Mouse (Mus musculus): ENCODE measurements around the gene Pkn2. TPM values are rescaled to one million over a fixed set of nuclear protein-coding genes. Genes with fewer than 3 reads are reported as not detected.

Pkn2 gene
- polyA plus RNA-seq, 1 experiment from 2014 or later: 30.0 TPM

DNA sequence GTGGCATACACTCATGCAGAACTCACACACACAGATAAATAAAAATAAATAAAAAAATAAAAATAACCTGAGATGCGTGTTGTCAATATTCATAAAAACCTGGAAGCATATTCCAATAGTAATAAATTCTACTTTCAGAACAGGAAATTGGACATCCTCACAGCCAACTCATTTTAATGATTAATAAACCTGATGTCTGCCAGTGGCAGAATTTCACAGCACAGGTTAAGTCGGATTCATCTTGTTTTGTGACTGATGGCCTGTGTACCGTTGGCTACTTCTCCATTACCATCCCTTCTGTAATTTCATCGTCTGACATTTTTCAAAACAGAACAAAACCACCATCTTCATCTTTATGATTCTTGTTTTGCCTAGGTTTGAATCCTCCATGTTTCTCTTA is 35.4 kb upstream of the Pkn2 start:
- no peaks in the 10 kb centered on the region for H3K27me3 ChIP-seq (ENCODE audit: insufficient read depth, low read length)
- WGBS (ENCODE audit: insufficient replicate concordance): 80% methylated on average over 4 of the region's 4 CpGs
- no peaks in the 10 kb centered on the region for H3K36me3 ChIP-seq (replicated peaks; ENCODE audit: insufficient read depth, low read length)
- no peak overlapping the region for H3K4me2 ChIP-seq (ENCODE audit: low read depth, low read length)
- TF ChIP-seq CTCF (IDR thresholded peaks at IDR 0.05; ENCODE audit: low read depth) (no peak), EP300 (IDR thresholded peaks at IDR 0.05; ENCODE audit: low read depth) (no peak)
- H3K27ac ChIP-seq (ENCODE audit: low read depth): no peak overlapping the region
- no peaks in the 10 kb centered on the region for H3K9me3 ChIP-seq (ENCODE audit: low read length)
- no peak for DNase-seq
- no peaks in the 10 kb centered on the region for H3K4me1 ChIP-seq (ENCODE audit: insufficient read depth)
- no peak for ATAC-seq
- no peak overlapping the region for H3K9ac ChIP-seq (replicated peaks)
- no peak overlapping the region for H3K4me3 ChIP-seq (ENCODE audit: low read depth, low read length)

DNA sequence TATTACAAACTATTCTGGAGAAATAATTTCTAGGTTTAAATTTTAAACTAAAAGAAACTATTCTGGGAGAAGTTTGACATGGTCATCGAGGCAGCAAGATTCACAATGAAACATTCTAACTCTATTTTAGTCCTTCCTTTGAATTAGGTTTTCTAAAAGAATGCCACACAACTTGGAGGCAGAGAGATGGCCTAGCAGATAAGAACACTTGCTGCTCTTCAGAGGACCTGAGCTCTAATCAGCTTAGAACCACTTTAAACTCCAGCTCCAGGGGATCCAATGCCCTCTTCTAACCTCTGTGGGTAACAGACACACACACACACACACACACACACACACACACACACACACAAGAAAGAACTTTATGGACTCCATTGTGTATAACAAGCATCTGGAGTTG is 31.5 kb upstream of the Pkn2 start:
- H3K4me1 ChIP-seq (ENCODE audit: insufficient read depth): no peaks in the 10 kb centered on the region
- WGBS (ENCODE audit: insufficient replicate concordance): 49% methylated on average over 1 of the region's 1 CpGs
- no peak overlapping the region for H3K4me3 ChIP-seq (ENCODE audit: low read depth, low read length)
- ATAC-seq (no peak), DNase-seq (no peak)
- H3K9ac ChIP-seq (replicated peaks): no peak overlapping the region
- H3K27ac ChIP-seq (ENCODE audit: low read depth): no peak overlapping the region
- H3K36me3 ChIP-seq (replicated peaks; ENCODE audit: insufficient read depth, low read length): no peaks in the 10 kb centered on the region
- no peak for TF ChIP-seq EP300 (IDR thresholded peaks at IDR 0.05; ENCODE audit: low read depth)
- TF ChIP-seq CTCF (IDR thresholded peaks at IDR 0.05; ENCODE audit: low read depth): no peak
- no peak overlapping the region for H3K4me2 ChIP-seq (ENCODE audit: low read depth, low read length)
- no peaks in the 10 kb centered on the region for H3K9me3 ChIP-seq (ENCODE audit: low read length)
- H3K27me3 ChIP-seq (ENCODE audit: insufficient read depth, low read length): no peaks in the 10 kb centered on the region

DNA sequence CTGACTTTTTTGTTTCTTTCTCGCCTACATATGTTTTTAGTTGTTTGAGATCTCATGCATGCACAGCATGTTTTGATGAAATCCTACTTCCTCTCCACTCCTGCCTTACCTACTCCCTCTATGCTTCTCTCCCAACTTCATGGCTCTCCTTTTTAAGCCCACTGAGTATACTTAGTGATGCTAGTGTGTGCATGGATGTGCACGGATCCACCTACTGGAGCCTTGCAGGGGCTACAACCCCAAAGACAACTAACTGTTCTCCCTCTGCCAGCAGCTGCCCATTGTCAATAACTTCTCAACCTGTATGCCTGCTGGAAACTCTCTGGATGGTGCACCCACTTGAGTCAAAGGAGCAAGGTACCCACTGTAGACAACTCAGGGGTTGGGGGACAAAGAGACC is 17.9 kb upstream of the Pkn2 start:
- H3K9ac ChIP-seq (replicated peaks): no peak overlapping the region
- H3K36me3 ChIP-seq (replicated peaks; ENCODE audit: insufficient read depth, low read length): no peaks in the 10 kb centered on the region
- 76% methylated on average over 2 of the region's 2 CpGs for WGBS (ENCODE audit: insufficient replicate concordance)
- TF ChIP-seq CTCF (IDR thresholded peaks at IDR 0.05; ENCODE audit: low read depth): no peak
- no peak for TF ChIP-seq EP300 (IDR thresholded peaks at IDR 0.05; ENCODE audit: low read depth)
- no peaks in the 10 kb centered on the region for H3K9me3 ChIP-seq (ENCODE audit: low read length)
- no peaks in the 10 kb centered on the region for H3K27me3 ChIP-seq (ENCODE audit: insufficient read depth, low read length)
- H3K27ac ChIP-seq (ENCODE audit: low read depth): no peak overlapping the region
- H3K4me3 ChIP-seq (ENCODE audit: low read depth, low read length): no peak overlapping the region
- H3K4me2 ChIP-seq (ENCODE audit: low read depth, low read length): no peak overlapping the region
- no peaks in the 10 kb centered on the region for H3K4me1 ChIP-seq (ENCODE audit: insufficient read depth)
- ATAC-seq (no peak), DNase-seq (no peak)

DNA sequence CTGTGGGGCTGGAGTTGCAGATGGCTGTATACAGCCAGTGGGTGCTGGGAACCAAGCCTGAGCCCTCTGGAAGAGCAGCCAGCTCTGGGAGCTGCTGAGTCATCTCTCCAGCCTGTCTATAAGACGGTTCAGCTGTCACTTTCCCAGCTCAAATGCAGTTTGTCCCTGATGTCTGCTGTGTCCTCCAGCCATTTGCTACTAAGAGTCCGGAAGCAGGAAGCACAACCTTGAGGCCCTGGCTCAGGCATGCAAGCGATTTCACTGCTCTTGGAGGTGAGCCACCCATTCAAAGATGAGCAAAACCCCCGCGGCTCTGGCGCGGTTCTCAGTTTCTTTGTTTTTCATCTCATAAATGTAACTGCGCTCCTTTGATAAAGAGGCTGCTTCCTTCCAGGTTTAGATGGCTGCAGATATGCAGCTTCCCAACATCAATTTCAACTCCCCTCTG is 17.2 kb upstream of the Pkn2 start:
- H3K4me1 ChIP-seq (ENCODE audit: insufficient read depth): no peaks in the 10 kb centered on the region
- TF ChIP-seq CTCF (IDR thresholded peaks at IDR 0.05; ENCODE audit: low read depth) (no peak), EP300 (IDR thresholded peaks at IDR 0.05; ENCODE audit: low read depth) (no peak)
- H3K27me3 ChIP-seq (ENCODE audit: insufficient read depth, low read length): no peaks in the 10 kb centered on the region
- H3K27ac ChIP-seq (ENCODE audit: low read depth): no peak overlapping the region
- H3K4me3 ChIP-seq (ENCODE audit: low read depth, low read length): no peak overlapping the region
- no peaks in the 10 kb centered on the region for H3K9me3 ChIP-seq (ENCODE audit: low read length)
- DNase-seq (no peak), ATAC-seq (no peak)
- no peak overlapping the region for H3K9ac ChIP-seq (replicated peaks)
- 50% methylated on average over 8 of the region's 8 CpGs for WGBS (ENCODE audit: insufficient replicate concordance)
- no peaks in the 10 kb centered on the region for H3K36me3 ChIP-seq (replicated peaks; ENCODE audit: insufficient read depth, low read length)
- H3K4me2 ChIP-seq (ENCODE audit: low read depth, low read length): peak overlapping the region; percentile 29; the same call in 1 of the 2 replicates

DNA sequence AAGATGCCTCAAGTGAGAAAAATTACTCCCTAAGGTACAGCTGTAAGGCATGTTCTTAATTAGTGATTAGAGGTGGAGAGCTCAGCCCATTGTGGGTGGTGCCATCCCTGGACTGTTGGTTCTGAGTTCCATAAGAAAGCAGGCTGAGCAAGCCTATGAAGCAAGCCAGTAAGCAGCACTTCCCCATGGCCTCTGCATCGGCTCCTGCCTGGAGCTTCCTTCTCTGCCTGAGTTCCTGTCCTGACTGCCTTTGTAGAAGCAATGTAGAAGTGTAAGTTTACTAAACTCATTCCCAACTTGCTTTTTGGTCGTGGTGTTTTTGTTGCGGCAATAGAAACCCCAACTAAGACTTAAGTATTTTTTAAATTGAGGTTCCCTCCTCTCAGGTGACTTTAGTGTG is 8.6 kb upstream of the Pkn2 start:
- H3K9me3 ChIP-seq (ENCODE audit: low read length): no peaks in the 10 kb centered on the region
- no peak overlapping the region for H3K9ac ChIP-seq (replicated peaks)
- ATAC-seq (no peak), DNase-seq (no peak)
- whole genome bisulfite sequencing (ENCODE audit: insufficient replicate concordance): 63% methylated on average over 3 of the region's 3 CpGs
- TF ChIP-seq CTCF (IDR thresholded peaks at IDR 0.05; ENCODE audit: low read depth) (no peak), EP300 (IDR thresholded peaks at IDR 0.05; ENCODE audit: low read depth) (no peak)
- no peaks in the 10 kb centered on the region for H3K27me3 ChIP-seq (ENCODE audit: insufficient read depth, low read length)
- H3K4me2 ChIP-seq (ENCODE audit: low read depth, low read length): no peak overlapping the region
- no peak overlapping the region for H3K27ac ChIP-seq (ENCODE audit: low read depth)
- no peak overlapping the region for H3K4me3 ChIP-seq (ENCODE audit: low read depth, low read length)
- no peaks in the 10 kb centered on the region for H3K36me3 ChIP-seq (replicated peaks; ENCODE audit: insufficient read depth, low read length)
- H3K4me1 ChIP-seq (ENCODE audit: insufficient read depth): peaks cover 3% of the 10 kb centered on the region

DNA sequence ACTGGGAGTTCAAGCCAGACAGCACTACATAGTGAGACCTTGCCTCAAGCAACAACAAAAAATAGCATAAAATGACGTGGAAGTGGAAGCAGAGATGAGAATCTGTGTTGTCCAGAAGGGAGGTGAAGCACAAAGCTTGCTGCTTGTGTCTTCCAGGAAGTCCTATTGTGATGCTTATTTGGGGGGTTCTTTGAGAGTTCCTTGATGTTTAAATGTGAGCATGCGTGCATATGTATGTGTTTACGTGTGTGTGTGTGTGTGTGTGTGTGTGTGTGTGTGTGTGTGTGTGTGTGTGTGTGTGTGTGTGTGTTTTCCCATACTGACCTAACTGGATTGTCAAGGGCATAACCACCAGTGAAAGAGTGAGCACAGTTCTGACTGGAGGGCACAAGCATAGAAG is 5.2 kb upstream of the Pkn2 start:
- no peak overlapping the region for H3K9ac ChIP-seq (replicated peaks)
- no peak for ATAC-seq
- no peak for DNase-seq
- peaks cover 12% of the 10 kb centered on the region for H3K4me1 ChIP-seq (ENCODE audit: insufficient read depth)
- H3K27me3 ChIP-seq (ENCODE audit: insufficient read depth, low read length): no peaks in the 10 kb centered on the region
- no peak overlapping the region for H3K4me2 ChIP-seq (ENCODE audit: low read depth, low read length)
- no peak for TF ChIP-seq CTCF (IDR thresholded peaks at IDR 0.05; ENCODE audit: low read depth)
- no peak for TF ChIP-seq EP300 (IDR thresholded peaks at IDR 0.05; ENCODE audit: low read depth)
- no peaks in the 10 kb centered on the region for H3K9me3 ChIP-seq (ENCODE audit: low read length)
- 79% methylated on average over 3 of the region's 3 CpGs for WGBS (ENCODE audit: insufficient replicate concordance)
- no peaks in the 10 kb centered on the region for H3K36me3 ChIP-seq (replicated peaks; ENCODE audit: insufficient read depth, low read length)
- H3K4me3 ChIP-seq (ENCODE audit: low read depth, low read length): no peak overlapping the region
- no peak overlapping the region for H3K27ac ChIP-seq (ENCODE audit: low read depth)

DNA sequence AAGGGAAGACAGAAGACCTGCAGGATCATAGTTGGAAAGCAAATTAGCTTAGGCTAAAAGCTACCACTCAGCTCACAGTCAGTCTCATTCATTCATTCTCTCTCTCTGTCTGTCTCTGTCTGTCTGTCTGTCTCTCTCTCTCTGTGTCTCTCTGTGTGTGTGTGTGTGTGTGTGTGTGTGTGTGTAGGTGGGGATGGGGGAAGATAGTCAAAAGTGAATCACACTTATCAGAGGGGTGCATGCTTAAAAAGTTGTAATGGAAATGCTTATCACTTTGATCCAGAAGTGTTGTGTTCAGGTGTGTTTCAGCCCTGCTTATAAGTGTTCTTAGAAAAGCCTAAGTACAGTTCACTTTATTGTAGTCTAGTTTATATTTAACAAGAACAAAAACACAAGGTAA is 2.8 kb upstream of the Pkn2 start:
- Histone ChIP-seq H3K4me1 (ENCODE audit: insufficient read depth) (peaks cover 9% of the 10 kb centered on the region), H3K4me3 (ENCODE audit: low read depth, low read length) (no peak overlapping the region), H3K9ac (replicated peaks) (no peak overlapping the region), H3K36me3 (replicated peaks; ENCODE audit: insufficient read depth, low read length) (no peaks in the 10 kb centered on the region), H3K9me3 (ENCODE audit: low read length) (no peaks in the 10 kb centered on the region), H3K4me2 (ENCODE audit: low read depth, low read length) (peak overlapping the region; percentile 46), H3K27me3 (ENCODE audit: insufficient read depth, low read length) (no peaks in the 10 kb centered on the region), H3K27ac (ENCODE audit: low read depth) (no peak overlapping the region)
- TF ChIP-seq CTCF (IDR thresholded peaks at IDR 0.05; ENCODE audit: low read depth): no peak
- TF ChIP-seq EP300 (IDR thresholded peaks at IDR 0.05; ENCODE audit: low read depth): peak; percentile 90
- ATAC-seq: no peak
- no peak for DNase-seq
